Mouse (Mus musculus) layer of hippocampus, postnatal 14 days (tissue): Measurements from ENCODE around the gene Gclc. TPM values are rescaled to one million over a fixed set of nuclear protein-coding genes. Genes with fewer than 3 reads are reported as not detected.
"Not testable (repeated sequence)": the region's sequence is repeated elsewhere in the genome, so short reads cannot be mapped to it uniquely, and the experiment has no call there.

ENCODE experiments used
- DNase-seq, 2 experiments: peaks; one replicate each; pipeline ENCODE4 v3.0.0; 2021 to 2022; ENCODE audit warnings: low spot score in 2 of 2, mixed read lengths in 1 of 2
- total RNA-seq, 2 experiments: library from RNA; stranded (reverse); gene quantifications; 2 replicates each; pipeline ENCODE4 v1.2.3; 2021

Gclc gene
- total RNA-seq, 2 experiments from 2014 or later: 40.4 to 41.6 TPM

DNA sequence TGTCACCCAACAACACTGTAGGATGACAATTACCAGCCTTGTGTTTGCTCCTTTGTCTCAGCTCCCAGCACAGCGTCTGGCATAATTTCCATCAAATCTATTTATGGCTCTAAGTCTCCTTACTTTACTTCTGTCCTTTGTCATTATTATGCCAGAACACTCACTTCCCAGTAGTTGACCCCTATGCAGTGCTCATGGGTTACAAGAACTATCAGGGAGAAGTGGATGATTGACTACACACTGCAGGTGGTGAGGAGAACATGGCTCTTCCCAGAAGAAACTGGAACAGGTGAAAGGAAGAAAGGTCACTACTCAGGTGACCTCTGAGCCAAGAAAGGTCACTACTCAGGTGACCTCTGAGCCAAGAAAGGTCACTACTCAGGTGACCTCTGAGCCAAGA, 12.9 kb upstream of the Gclc start:
- no peak for DNase-seq

DNA sequence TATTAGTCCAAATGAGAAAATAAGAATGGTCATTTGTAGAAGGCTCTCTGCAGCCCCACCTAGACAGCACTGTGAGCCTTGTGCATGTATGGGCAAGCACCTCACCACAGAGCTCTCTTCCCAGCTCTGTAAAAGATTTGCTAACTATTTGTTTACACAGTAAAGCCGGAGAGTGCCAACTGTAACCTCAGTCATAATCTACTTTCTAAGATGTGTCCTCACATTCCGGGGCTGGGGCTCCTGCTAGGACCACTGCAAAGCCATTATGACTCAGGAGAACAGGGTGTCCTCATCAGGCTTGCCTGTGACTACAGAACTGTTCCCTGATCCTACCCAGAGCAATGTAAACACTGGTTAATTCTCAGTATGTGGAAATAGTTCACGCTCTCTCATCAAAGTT, 9.5 kb upstream of the Gclc start:
- no peak for DNase-seq

DNA sequence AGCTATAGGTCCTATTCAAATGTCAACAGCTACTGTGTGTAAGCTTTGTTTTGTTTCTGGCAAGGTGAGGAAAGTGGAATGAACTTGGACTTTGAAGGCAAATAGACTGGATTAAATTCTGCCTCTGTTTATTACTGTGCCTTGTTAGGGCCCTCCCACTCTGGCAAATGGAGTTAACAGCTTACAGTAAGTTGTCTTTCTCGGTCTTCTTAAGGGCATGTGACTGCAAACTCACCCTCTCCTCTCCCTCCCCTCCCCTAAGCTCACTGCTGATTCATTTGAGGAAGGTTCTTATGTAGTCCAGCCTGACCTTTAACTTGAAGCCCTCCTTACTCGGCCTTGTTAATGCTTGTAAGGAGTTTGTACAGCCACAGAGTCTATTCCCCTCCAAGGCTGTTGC, 8.0 kb upstream of the Gclc start:
- no peak for DNase-seq

DNA sequence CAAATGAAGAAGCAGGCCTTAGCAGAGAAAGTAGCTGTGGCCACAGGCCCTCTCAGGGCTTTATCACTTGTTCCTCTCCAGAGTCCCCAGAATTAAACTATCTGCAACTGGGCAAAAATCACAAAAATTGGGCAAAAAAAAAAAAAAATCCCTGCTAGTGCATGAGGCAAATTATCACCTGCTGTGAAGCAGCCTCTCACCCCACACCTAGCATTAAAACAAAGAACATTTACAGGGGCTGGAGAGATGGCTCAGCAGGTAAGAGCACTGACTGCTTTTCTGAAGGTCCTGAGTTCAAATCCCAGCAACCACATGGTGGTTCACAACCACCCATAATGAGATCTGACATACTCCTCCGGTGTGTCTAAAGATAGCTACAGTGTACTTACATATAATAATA, 6.0 kb upstream of the Gclc start:
- DNase-seq: not testable (repeated sequence)

DNA sequence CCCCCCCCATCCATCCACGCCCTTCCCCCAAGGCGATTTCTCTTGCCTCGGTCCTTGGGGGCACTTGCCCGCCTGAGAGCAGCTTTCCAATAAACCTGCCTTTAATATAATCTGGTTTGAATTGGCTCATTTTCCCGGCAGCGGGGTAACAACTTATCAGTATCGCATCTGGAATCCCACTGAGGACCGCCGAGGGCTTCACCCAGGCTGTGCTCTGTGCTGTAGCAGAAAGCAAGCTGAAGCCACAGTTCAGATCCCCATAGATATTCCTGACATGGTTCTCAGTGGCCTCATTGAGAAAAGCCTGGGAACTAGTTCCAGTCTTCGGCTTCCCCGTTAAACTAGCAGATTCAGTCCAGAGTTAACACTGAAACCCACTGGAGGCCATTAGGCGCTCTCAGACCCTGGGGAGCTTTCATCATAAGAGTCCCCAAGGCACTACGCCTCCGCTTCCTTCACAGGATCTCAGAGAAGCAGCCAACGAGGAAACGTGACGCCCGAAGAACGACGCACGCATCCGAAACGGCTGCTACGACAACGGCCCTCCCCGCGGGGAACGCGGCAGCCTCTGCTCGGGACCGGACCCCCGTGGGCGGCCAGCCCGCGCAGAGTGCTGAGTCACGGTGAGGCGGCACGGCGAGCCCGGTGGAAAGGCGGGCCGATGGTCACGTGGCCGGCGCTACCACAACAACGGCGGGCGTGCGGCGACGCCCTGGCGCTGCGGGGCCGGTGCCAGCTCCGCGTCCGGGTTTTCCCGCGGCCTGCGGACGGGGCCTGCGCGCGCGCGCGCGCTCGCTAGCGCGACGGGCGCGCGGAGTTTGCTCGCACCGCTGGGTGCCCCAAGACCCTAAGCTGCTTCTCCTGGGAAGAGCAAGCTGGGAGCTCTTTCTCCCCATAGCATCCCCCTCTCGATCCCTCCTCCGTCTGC, 3.9 kb upstream of the Gclc start:
- DNase-seq: peak; percentile 96 to 98

DNA sequence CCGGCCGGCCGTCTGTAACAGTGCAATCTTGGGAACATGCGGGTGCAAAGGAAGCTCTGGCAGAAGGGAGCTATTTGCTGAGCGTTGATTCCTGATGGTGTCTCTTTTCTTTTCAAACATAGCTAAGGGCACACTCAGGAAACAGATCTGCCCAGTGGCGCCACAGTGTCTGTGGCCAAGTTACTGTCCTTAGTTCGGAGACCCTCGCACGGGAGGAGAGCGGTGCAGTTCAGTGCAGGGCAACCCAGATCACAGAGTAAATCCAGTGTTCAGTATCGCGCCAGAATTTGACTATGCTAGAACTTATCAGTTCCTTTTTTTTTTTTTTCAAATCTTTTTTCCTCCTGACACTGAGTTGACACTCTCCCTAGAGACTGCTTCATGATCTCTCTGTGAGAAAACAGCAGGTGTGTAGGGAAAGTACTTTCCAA, 3.2 kb upstream of the Gclc start:
- DNase-seq: no peak

DNA sequence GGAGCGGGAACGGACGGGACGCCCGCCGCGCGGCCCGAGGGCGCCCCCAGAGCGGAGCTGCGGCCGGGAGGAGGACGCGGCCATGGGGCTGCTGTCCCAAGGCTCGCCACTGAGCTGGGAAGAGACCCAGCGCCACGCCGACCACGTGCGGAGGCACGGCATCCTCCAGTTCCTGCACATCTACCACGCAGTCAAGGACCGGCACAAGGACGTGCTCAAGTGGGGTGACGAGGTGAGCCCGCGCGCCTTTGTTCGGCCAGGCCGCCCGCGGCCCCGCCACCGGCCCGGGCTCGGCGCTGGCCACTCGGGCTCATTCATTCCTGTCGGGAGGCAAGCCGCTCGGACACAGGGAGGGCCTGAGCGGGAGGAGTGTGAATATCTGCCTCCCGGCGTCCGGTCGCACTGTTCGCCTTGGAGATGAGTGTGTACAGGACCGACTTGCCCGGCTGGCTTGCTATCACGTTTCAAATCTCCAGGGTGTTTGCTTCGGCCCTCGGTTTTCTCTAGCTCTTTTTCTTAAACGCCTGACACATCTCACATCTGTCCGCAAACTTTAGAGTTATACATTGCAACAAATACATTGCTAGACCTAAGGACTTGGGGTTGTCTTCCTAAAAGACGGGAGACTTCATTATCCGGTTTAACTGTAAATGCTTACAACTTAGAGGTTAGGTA, 530 bp downstream of the Gclc start:
- DNase-seq: peak in 1 of 2 experiments; percentile 20

DNA sequence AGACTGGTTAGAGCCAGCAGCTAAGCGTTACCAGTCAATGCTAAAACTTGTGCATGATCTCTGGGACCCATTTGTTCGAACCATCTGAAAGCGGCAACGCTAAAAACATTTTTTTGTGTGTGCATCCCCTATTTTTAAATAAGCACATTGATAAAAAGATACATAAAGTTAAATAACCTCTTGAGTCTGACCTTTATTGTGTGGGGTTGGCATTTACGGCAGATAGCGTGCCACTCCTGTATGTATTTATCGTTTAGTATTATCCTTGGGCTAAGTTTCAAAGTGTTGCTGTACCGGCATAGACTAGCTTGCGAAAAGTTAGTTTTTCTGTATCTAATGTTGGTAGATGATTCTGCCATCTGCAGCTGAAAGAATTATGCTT, 1.1 kb downstream of the Gclc start:
- no peak for DNase-seq

DNA sequence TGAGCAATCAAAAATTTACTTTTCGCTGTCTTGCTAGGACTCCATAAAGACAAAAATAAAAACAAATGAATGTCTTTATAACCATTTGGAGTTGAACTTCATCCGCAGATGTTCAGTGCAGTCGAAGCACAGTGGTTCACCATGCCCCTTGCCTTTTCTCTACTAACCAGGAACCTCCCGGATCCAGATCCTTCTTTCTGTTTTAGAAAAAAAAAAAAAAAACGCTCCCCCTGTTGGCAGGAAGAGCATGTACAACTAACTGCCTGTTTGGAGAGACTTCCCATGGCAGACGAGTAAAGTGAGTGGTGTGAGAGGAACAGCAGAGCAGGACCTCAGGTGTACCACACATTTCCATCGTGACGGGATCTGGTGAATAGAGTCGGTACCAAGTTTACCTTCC, 1.7 kb downstream of the Gclc start:
- DNase-seq: no peak

DNA sequence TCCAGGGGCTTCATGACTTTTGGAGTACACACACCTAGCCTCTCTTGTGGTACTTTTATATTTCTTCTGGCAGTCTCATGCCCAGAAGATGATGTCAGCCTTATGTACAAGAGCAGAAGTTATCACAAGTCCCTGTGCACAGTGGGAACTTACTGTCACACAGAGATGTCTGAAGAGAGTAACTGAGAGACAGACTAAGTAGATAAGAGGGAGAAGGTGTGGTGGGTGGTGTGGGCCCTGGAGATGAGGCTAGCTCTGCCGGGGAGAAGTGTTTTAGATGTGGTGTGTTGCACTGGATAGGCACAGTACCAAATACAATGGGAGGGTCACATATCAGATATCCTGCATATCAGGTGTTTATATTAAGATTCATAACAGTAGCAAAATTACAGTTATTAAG, 3.0 kb downstream of the Gclc start:
- DNase-seq: no peak

DNA sequence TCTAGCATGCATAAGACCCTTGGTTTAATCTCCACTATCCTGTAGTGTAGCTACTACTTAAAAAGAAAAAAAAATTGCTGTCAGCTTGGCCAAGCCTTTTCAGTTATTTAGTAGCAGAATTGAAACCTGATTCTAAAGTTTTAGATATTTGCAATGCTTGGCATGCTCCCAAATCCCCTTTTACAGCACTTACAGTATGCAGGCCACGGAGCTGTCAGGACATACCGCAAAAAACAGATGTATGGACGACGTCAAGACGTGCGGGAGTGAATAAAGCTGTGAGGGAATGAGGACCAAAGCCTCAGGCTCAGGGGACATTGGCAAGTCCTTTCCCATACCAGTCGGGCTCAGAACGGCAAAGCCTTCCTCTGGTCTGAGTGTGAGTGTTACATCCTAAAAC, 4.1 kb downstream of the Gclc start:
- DNase-seq: no peak

DNA sequence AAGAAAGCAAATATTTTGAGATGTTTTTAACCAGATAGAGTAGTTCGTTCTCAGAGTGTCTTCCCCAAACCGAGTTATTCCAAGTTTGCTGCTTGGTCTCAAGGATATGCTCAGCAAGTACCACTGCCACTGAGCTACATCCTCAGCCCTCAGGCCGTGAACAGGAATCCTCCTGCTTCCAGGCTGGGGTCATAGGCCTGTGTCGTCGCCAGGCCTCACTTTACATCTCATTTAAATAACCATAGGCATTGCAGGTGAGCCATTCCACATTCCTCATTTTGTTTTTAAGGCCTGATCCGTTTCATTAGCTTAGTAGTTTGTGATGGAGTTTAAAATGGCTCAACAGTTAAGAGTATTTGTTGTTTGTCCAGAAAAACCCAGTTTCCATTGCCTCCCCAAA, 4.8 kb downstream of the Gclc start:
- DNase-seq: no peak

DNA sequence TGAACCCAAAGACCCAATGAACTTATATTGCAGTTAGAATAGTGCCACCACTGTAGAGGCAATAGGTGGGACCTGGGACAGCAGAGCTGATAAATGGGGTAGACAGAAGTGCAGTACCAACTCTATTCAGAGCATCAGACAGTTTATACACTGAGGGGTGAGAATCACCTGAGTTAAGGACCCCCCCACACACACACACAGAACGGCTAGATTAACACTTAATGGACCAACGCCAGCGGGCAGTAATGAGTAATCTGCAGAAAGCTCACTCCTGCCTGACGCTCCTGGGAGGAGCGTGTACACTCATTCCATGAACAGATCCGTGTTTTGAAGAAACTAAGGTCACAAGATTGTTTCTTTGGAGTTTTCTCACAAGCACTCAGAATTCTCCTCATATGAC, 5.4 kb downstream of the Gclc start:
- no peak for DNase-seq

DNA sequence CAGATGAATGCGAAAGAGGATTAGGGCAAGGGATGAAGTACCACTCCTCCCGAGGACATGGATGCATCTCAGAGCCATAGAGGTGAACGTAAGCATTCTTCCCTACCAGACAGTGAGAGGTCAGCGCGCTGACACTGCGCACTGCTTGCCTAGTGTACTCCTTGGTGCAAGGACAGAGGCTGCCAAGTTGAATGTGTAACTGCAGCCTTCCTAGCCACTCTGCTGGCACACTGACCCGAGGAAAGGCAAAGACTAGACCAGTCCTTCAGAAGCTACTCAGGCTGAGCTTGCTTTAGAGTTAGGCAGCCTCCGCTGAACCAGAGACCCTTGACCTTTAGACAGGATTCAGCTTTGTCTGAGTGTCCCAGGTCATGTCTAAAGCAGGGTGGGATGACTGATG, 11.9 kb downstream of the Gclc start:
- DNase-seq: no peak

DNA sequence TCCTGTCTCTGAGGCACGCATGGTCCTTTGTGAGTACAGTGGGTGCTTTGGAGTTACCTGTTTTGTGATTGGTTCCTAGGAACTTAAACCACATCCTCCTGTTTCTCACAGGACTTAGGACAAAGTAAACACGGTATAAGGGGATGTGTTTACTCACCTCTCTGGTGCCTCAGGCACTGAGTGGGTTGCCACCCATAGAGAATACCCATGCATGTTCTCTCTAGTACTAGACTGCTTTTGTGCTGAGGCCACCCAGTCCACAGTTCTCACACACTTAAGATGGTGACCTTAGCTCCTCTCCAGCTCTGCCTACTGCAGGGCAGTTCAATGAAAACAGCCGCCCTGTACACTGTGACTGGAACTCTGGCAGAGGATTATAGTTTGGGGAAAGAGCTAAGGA, 12.4 kb downstream of the Gclc start:
- no peak for DNase-seq

DNA sequence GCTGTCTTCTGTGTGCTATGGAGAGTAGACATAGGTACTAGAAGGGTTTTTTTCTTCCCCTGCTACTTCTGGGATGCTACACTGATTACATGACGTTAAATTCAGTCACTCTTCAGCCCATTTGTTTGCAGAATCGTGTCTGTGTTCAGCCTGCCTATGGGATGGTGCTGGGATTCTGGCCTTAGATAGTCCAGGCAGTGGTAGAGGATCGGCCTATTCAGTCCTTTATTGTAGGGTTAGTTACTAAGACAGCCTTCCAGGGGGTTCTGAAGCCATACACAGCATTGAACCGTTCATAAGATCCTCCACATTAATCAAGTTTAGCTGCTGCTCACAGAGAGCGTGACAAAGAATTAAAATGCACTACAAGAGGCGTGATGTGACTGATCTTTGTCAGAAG, 16.6 kb downstream of the Gclc start:
- no peak for DNase-seq

DNA sequence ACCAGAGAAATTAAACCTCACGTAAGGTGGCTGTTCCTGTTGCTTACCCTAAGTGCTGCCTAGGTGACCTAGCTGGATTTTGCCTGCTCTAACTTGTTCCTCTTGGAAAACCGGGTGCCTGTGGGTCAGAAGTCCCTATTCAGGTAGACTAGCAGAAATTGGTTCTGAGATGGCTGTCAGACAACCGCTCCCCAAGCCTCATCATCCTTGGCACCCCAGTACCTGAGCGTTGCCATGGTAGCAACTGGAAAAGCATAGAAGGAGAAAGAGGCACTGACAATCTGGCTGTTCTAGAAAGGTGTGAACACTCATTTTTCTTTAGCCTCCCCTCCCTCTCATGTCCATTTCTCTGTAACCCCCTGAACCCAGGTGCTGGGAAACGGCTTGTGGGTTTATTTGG, 17.0 kb downstream of the Gclc start:
- no peak for DNase-seq

DNA sequence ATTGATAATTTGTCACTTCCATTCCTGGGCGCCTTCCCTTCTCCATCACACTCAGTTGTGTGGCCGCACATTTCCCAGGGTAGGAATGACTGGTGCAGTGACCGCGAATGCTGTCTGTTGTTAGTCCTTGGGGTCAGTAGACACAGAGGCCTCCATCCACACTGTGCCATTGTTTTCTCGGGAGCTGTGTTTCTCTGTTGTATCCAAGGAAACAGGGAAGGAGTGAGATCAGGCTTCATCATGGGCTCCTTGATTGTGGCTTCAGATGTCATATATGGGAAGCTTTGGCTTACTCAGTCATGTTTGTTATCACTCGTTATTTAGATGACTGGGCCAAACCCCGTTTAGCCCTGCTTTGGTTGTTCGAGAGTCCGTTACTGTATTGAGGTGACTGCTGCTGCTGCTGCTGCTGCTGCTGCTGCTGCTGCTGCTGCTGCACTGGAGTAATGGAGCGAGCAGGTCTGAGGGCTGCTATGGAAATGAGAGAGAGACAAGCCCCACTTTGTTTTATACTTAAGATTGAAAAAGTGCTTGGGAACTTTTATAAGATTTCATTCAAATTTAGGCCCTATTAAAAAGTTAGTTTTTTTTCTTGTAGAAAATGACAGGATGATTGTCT, 17.5 kb downstream of the Gclc start:
- no peak for DNase-seq

DNA sequence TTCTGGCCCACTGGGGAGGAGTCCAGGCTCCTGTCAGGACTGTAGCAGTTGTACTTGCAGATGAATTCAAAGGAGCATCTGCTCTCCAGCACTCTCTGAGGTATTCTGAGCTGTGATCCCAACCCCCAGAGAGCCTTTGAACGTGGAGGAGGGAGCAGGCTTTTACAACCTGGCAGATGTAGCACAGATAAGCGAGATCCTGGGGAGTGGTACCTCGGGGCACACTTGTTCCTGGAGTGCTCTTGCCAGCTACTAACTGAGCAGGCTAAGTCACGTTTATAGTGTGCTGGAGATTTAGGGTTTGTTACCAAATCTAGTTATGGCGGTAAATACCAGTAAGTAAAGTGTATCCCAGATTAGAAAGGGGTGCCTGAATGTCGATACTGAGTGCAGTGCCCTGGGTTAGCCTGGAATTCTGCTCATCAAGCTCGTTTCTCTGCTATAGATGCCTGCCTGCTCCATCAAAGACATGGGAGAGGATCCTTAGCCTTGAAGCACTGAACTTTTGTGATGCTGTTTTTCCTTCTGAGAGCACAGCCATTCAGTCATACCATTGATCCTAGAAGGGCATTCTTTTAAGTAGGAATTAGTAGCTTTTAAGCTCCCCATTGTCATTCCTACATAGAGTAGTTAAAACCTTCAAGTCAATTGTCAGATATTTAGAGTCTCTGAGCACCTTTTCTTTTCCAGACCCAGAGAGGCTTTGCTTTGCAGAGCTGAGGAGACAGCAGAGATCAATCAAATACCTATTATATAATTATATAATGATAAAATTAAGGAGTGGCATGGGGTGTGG, 22.6 kb downstream of the Gclc start:
- DNase-seq: no peak

DNA sequence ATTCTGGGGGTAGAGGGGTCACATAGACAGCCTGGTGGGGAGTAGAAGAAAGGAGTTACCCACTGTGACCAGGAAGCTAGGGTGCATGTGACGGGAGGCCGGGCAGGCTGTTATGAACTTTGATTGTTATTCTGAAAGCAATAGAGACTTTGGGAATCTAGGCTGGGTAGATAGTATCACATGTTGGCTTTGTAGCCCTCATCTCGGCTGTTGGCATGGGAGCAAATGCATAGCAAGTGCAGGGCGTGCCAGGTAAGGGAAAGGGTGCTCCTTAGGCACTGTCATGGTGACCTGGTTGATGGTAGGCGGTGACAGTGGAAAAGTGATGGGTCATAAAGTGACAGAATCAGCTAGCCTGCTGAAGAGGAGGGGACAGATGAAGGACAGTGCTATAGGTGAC, 23.3 kb downstream of the Gclc start:
- DNase-seq: no peak

DNA sequence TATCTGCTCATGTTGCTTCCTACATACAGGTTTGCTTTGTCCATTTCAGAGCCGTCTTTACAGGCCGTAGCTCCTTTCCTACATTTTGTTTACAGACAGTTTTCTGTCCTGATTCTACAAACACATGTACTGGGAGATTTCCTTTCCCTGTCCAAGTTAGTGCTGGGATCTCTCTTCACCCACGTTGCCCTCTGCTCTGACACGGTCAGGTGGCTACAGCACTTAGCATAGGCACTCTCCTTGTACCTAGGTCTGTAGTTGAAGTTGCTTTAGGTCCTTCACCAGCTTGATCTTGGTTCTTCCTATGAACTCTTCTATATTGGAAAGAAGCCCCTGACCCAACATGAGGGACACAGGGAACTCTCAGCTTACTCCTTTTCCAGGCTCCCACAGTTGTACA, 25.4 kb downstream of the Gclc start:
- DNase-seq: no peak
